Mouse (Mus musculus) A20 (cell line): ENCODE data around the gene Erbb2.
A peak's percentile ranks its signal among the peaks of the same experiment; 100 is the strongest.

Experiments used
- DNase-seq: peaks from one replicate; pipeline ENCODE4 v3.0.0-alpha.2; 2011; ENCODE audit warnings: low read depth, low spot score

Erbb2 gene

GRCm38 (mm10) chr11:98385638-98386585 is 26.4 kb upstream of the Erbb2 start, which contains the start of gene Pnmt:
Pnmt (plus strand) TSS chr11:98386450.
- no peak for DNase-seq

- no peak for DNase-seq
Observed at GRCm38 (mm10) chr11:98386596-98386995, 25.7 kb upstream of the Erbb2 start.

- no peak for DNase-seq
Observed at GRCm38 (mm10) chr11:98387056-98387577, 25.2 kb upstream of the Erbb2 start.

GRCm38 (mm10) chr11:98388282-98388681 is 24.0 kb upstream of the Erbb2 start:
- no peak for DNase-seq

- DNase-seq, result peak; percentile 60
Observed at GRCm38 (mm10) chr11:98389221-98389780, 23.0 kb upstream of the Erbb2 start.

GRCm38 (mm10) chr11:98390141-98390540 is 22.1 kb upstream of the Erbb2 start:
- DNase-seq, result no peak

GRCm38 (mm10) chr11:98392034-98392433 is 20.2 kb upstream of the Erbb2 start:
- no peak for DNase-seq

- DNase-seq, result no peak
Observed at GRCm38 (mm10) chr11:98392645-98393044, 19.6 kb upstream of the Erbb2 start.

GRCm38 (mm10) chr11:98393317-98393716 is 19.0 kb upstream of the Erbb2 start:
- no peak for DNase-seq

- no peak for DNase-seq
Observed at GRCm38 (mm10) chr11:98394301-98394700, 18.0 kb upstream of the Erbb2 start.

- DNase-seq, result no peak
Observed at GRCm38 (mm10) chr11:98395041-98395440, 17.2 kb upstream of the Erbb2 start.

GRCm38 (mm10) chr11:98397946-98398345 is 14.3 kb upstream of the Erbb2 start:
- no peak for DNase-seq

GRCm38 (mm10) chr11:98400161-98400726 is 12.0 kb upstream of the Erbb2 start, which contains the start of gene Pgap3:
Pgap3 (minus strand) TSS chr11:98400490.
- peak; percentile 98 for DNase-seq

GRCm38 (mm10) chr11:98400816-98401215 is 11.5 kb upstream of the Erbb2 start:
- no peak for DNase-seq

- no peak for DNase-seq
Observed at GRCm38 (mm10) chr11:98406621-98407020, 5.6 kb upstream of the Erbb2 start.

- no peak for DNase-seq
Observed at GRCm38 (mm10) chr11:98408872-98409271, 3.4 kb upstream of the Erbb2 start.

GRCm38 (mm10) chr11:98409341-98409822 is 2.9 kb upstream of the Erbb2 start:
- no peak for DNase-seq

GRCm38 (mm10) chr11:98412797-98413301 is 579 bp downstream of the Erbb2 start:
- DNase-seq, result no peak

GRCm38 (mm10) chr11:98413731-98414130 is 1.5 kb downstream of the Erbb2 start:
- DNase-seq, result no peak

- DNase-seq, result no peak
Observed at GRCm38 (mm10) chr11:98414162-98414561, 1.9 kb downstream of the Erbb2 start.

- DNase-seq, result no peak
Observed at GRCm38 (mm10) chr11:98417074-98417473, 4.8 kb downstream of the Erbb2 start.

GRCm38 (mm10) chr11:98418273-98418672 is 6.0 kb downstream of the Erbb2 start:
- DNase-seq, result no peak
